Mouse (Mus musculus) embryonic facial prominence, embryonic 14.5 days (tissue): Measurements from ENCODE around the gene Cd5. TPM values are rescaled to one million over a fixed set of nuclear protein-coding genes. Genes with fewer than 3 reads are reported as not detected.
A peak's percentile ranks its signal among the peaks of the same experiment; 100 is the strongest.

Experiments
- ATAC-seq: fragments of 200-750 bp; cut with Nextera tagmentation; 2 replicates; pipeline ENCODE4 v1.8.0; 2017; ENCODE audit warnings: low read depth, moderate number of reproducible peaks, moderate TSS enrichment
- DNase-seq: peaks from one replicate; pipeline ENCODE4 v3.0.0-alpha.2; 2015; ENCODE audit warnings: low spot score
- H3K27ac ChIP-seq: fragments of 300-500 bp; sonication (generic); replicated peaks from 2 replicates; pipeline ENCODE4 v1.5.1; 2014; ENCODE audit warnings: low read depth, mild to moderate bottlenecking, low read length, moderate library complexity
- H3K27me3 ChIP-seq: fragments of 300-500 bp; sonication (generic); replicated peaks from 2 replicates; pipeline ENCODE4 v1.6.1; 2014; ENCODE audit warnings: low read length; ENCODE audit not compliant: control insufficient read depth, insufficient read depth
- H3K36me3 ChIP-seq: fragments of 300-500 bp; sonication (generic); 2 replicates; pipeline ENCODE4 v1.6.1; 2014; ENCODE audit warnings: low read length, mixed read lengths; ENCODE audit not compliant: control insufficient read depth, insufficient read depth
- H3K4me1 ChIP-seq: fragments of 300-500 bp; sonication (generic); 2 replicates; pipeline ENCODE4 v1.6.1; 2014; ENCODE audit warnings: antibody characterized with exemption, low read length; ENCODE audit not compliant: control insufficient read depth, insufficient read depth
- H3K4me2 ChIP-seq: fragments of 300-500 bp; sonication (generic); 2 replicates; pipeline ENCODE4 v1.6.1; 2014; ENCODE audit warnings: low read depth, mild to moderate bottlenecking, low read length, moderate library complexity, mixed read lengths
- H3K4me3 ChIP-seq: fragments of 300-500 bp; sonication (generic); 2 replicates; pipeline ENCODE4 v1.5.1; 2014; ENCODE audit warnings: low read depth, mild to moderate bottlenecking, low read length
- H3K9ac ChIP-seq: fragments of 300-500 bp; sonication (generic); 2 replicates; pipeline ENCODE4 v1.6.1; 2014; ENCODE audit warnings: low read depth, mild to moderate bottlenecking, low read length, moderate library complexity, mixed read lengths
- H3K9me3 ChIP-seq: fragments of 300-500 bp; sonication (generic); 2 replicates; pipeline ENCODE4 v1.6.1; 2016; ENCODE audit warnings: low read length; ENCODE audit not compliant: control insufficient read depth
- WGBS: fragments of 180-500 bp; shearing (Covaris S2); extraction: QIAGEN DNeasy Blood & Tissue Kit; methylation state at CpG from one replicate; pipeline ENCODE4 v1.1.7; 2014; 5-methylcytosine and 5-hydroxymethylcytosine counted together
- polyA plus RNA-seq: library from polyadenylated mRNA; unstranded; fragments of >200 nt; fragmentation: Nextera tagmentation; extraction: Ambion mirVana; gene quantifications from 2 replicates; pipeline ENCODE4 v1.2.1, GENCODE M21; 2014

Gene Cd5
- polyA plus RNA-seq, 1 experiment from 2014 or later: 0.78 TPM

DNA sequence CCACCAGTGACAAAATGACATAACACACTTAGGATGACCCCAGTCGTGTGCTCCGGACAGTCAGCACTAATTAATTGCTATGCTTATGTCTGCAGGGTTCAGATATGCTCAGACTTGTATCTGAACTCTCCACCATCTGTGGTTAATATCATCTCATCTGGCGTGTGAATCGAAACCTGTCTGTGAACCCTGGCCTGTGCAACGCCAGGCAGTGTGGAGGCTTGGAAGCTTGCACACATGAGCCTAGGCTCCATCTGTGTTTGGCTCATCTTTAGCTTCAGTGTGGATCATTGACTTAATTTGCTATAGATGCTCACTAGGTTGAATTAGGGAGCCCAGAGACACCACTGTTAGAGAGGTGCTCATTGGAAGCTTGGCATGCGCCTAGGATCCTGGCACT lies 23.7 kb upstream of the Cd5 start:
- 63% methylated on average over 6 of the region's 6 CpGs for WGBS
- Histone ChIP-seq H3K4me3 (no peak overlapping the region), H3K27ac (no peak overlapping the region), H3K4me1 (peaks cover 19% of the 10 kb centered on the region), H3K4me2 (no peak overlapping the region), H3K9ac (no peak overlapping the region), H3K27me3 (no peaks in the 10 kb centered on the region), H3K36me3 (no peaks in the 10 kb centered on the region), H3K9me3 (no peaks in the 10 kb centered on the region)
- DNase-seq: no peak
- ATAC-seq: no peak

DNA sequence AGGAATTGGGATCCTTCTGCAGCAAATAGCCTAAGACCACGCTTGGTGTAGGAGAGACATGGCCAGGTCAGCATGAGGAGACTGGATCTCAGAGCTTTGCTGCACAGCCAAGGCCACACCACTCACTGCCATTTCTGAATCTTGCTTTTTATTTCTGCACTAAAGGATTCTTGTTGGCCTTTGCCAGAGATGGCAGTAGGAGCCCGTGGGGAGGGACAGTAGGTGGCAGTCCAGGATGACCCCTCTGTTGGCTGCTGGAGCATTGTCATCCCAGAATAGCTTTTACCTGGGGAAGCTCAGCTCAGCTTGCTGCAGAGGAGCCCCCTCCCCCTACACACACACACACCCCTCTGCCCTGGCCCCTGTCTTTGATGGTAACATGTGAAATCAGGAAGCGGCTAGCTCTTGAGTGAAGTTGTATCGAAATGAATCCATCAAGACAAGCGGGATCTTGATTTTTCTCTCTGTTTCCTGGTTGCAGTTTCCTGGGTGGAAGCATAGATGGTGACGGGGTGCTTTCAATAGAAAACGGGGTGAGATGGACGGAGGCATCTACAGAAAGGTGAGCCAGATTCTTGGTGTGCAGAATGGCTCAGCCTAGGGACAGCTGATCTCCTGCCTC lies 23.1 kb upstream of the Cd5 start:
- DNase-seq (no peak), ATAC-seq (no peak)
- 82% methylated on average over 8 of the region's 8 CpGs for WGBS
- Histone ChIP-seq H3K9ac (no peak overlapping the region), H3K27me3 (no peaks in the 10 kb centered on the region), H3K27ac (no peak overlapping the region), H3K4me2 (no peak overlapping the region), H3K4me3 (no peak overlapping the region), H3K9me3 (no peaks in the 10 kb centered on the region), H3K4me1 (peaks cover 19% of the 10 kb centered on the region), H3K36me3 (no peaks in the 10 kb centered on the region)

DNA sequence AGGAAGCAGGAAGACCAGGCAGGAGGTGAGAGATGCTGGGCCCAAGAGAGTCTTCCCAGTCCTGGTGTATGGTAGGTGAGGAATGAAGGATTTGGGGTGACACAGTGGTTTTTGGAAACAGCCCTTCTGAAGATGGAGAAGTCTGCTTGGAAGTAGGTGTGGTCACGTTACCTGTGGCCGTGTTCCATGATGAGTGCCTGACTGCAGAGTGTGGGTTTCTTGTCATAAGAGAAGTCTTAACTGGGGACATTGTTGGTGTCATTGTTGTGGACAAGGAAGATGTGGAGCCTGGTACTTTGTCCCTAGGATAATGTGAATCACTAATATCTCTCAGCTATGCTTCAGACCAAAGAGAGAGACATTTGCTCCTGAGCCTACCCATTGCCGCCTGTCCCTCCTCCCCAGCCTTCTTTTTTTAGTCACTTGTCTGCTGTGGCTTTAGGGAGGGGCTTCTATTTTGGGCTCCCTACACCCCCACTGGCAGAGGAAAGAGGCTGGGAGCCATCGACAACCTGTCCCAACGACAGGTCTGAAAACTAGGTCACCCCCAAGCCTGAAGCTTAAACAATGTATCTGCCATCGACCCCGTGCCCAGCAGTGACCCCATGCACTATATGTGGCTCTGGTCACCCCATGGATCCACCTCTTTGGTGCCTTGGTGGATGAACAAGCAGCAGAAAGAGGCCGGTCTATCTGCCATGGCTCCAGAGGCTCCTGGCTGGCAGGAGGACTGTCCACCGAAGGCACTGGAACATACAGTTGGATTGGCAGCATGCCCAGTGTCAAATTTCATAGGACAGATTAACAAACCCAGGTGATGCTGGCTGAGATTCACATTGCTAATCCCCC lies 21.4 kb upstream of the Cd5 start:
- Histone ChIP-seq H3K9ac (no peak overlapping the region), H3K9me3 (no peaks in the 10 kb centered on the region), H3K36me3 (no peaks in the 10 kb centered on the region), H3K4me3 (no peak overlapping the region), H3K27ac (no peak overlapping the region), H3K27me3 (no peaks in the 10 kb centered on the region), H3K4me2 (no peak overlapping the region), H3K4me1 (peaks cover 19% of the 10 kb centered on the region)
- 77% methylated on average over 9 of the region's 9 CpGs for WGBS
- DNase-seq: peak; percentile 59
- ATAC-seq: peak; percentile 15; the same call in 1 of the 2 replicates

DNA sequence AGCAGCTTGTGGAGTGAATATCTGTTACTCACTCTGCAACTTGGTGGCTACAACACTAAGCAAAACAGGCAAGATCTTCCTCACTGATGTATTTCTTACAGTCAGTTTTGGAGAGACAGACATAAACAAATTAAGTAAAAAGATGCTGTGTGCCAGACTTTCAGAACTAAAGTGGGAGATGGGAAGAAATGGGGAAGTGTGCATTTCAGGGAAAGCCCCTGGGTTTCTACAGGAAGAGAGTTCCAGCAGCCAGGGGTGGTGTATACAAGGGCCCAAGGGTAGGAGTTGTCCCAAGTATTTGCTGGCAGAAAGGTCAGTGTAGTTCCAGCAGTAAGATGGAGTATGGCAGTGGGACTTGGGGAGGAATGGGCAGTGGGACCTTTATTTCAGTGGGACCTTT lies 20.7 kb upstream of the Cd5 start:
- Histone ChIP-seq H3K9ac (no peak overlapping the region), H3K27ac (no peak overlapping the region), H3K4me1 (peaks cover 19% of the 10 kb centered on the region), H3K27me3 (no peaks in the 10 kb centered on the region), H3K36me3 (no peaks in the 10 kb centered on the region), H3K4me2 (no peak overlapping the region), H3K4me3 (no peak overlapping the region), H3K9me3 (no peaks in the 10 kb centered on the region)
- DNase-seq (no peak), ATAC-seq (no peak)

DNA sequence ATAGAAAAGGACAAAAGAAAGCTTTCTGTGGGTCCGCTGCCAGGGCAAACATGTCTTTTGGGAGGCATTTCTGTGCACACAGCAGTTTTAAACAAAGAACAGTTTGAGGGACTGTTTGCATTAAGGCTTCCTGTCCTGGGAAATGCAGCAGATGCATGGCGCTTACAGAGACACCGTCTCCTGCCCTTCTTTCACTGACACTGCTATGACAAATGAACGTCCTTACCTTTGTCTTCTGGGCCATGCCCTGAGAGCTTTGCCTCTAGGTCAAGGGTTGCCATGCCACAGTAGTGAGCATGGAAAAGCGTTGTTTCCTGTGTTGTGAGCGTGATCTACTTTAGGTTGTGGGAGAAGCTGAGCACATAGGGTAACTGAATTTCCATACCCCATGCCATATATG lies 19.9 kb upstream of the Cd5 start:
- no peak overlapping the region for H3K9ac ChIP-seq
- peaks cover 19% of the 10 kb centered on the region for H3K4me1 ChIP-seq
- no peak overlapping the region for H3K4me3 ChIP-seq
- 50% methylated on average over 6 of the region's 6 CpGs for WGBS
- ATAC-seq (0 out of 2 replicates have a peak, but pooled peaks have one; percentile 13), DNase-seq (no peak)
- no peak overlapping the region for H3K27ac ChIP-seq
- H3K9me3 ChIP-seq: no peaks in the 10 kb centered on the region
- H3K36me3 ChIP-seq: no peaks in the 10 kb centered on the region
- H3K27me3 ChIP-seq: no peaks in the 10 kb centered on the region
- no peak overlapping the region for H3K4me2 ChIP-seq

DNA sequence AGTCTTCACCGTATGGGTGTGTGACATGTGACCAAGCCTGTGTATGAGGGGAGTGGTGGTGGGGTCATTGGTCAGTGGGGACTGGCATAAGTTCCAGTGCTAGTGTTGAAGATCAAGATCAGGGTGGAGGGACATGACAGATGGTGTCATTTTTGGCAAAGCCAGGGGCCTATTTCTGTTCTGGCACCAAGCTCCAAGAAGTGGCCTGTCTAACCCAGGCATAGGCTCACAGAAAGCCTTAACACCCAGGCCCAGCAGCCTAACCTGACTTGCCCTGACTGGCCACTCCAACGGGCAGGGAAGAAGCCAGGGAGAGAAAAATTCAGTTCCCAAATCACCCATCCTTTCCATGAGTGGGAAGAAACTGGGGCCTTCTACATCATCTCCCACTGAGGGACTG lies 18.7 kb upstream of the Cd5 start:
- no peak overlapping the region for H3K9ac ChIP-seq
- ATAC-seq: no peak
- no peak overlapping the region for H3K4me3 ChIP-seq
- no peaks in the 10 kb centered on the region for H3K27me3 ChIP-seq
- H3K4me2 ChIP-seq: no peak overlapping the region
- H3K4me1 ChIP-seq: peaks cover 19% of the 10 kb centered on the region
- 90% methylated on average over 2 of the region's 2 CpGs for WGBS
- no peaks in the 10 kb centered on the region for H3K36me3 ChIP-seq
- no peak overlapping the region for H3K27ac ChIP-seq
- no peaks in the 10 kb centered on the region for H3K9me3 ChIP-seq
- DNase-seq: no peak

DNA sequence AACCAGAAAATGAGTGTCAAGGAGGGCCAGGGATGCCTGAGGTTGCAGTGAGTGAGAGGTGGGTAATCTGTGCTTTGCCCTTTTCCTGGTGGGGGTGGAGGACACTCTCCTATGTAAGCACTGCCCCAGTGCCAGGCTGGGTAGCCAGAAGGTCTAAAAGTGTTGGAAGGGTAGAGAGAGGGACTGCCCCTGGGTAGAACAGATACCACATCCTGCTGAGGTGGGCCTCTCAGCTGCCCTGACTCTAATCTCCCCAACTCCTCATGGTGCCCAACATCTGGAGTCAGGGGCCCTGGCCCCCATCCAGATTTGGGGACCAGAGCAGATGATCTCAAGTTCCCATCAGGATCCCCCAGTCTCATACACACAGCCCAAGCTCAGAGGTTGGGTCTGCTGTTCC lies 18.3 kb upstream of the Cd5 start:
- Histone ChIP-seq H3K4me1 (peaks cover 19% of the 10 kb centered on the region), H3K36me3 (no peaks in the 10 kb centered on the region), H3K9me3 (no peaks in the 10 kb centered on the region), H3K27ac (no peak overlapping the region), H3K9ac (no peak overlapping the region), H3K4me3 (no peak overlapping the region), H3K4me2 (no peak overlapping the region), H3K27me3 (no peaks in the 10 kb centered on the region)
- no peak for DNase-seq
- ATAC-seq: no peak

DNA sequence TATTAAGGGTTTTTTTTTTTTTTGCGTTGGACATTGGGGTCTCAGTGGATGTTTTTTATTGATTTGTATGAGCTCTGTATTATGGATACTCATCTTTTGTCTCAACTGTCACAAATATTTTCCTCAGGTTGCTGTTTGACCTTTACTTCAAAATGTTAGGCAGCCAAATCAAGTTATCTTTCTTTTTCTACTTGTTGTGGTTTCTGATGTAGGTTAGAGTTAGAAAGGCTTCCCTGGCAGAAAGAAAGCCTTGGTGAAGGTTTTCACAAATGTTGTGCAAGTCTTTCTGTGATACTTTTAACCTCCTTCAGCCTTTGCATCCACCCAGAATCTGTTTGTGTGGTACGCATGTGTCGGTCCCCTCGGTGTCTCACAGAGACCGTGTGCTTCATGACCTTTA lies 13.8 kb upstream of the Cd5 start:
- H3K9me3 ChIP-seq: no peaks in the 10 kb centered on the region
- H3K27me3 ChIP-seq: no peaks in the 10 kb centered on the region
- WGBS: 94% methylated on average over 5 of the region's 5 CpGs
- no peak for DNase-seq
- no peak overlapping the region for H3K4me3 ChIP-seq
- H3K4me2 ChIP-seq: no peak overlapping the region
- H3K9ac ChIP-seq: no peak overlapping the region
- H3K27ac ChIP-seq: no peak overlapping the region
- ATAC-seq: no peak
- H3K36me3 ChIP-seq: no peaks in the 10 kb centered on the region
- no peaks in the 10 kb centered on the region for H3K4me1 ChIP-seq

DNA sequence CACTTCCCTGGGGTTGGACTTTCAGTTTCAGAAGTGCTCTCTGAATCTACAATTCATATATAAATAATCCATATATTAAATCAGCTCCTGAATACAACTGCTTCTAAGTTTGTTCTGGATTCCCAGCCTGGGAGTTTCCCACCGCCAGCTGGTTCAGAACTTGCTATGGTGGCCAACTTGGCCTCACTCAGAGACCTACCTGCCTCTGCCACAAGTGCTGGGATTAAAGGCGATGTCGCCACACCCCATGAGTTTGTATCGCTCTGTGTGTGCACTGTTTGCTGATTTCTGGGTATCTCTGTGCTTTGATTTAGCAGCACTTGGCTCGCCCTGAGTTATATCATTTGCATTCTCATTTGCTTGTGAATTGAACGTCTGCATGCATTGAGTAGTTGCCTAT lies 13.3 kb upstream of the Cd5 start:
- no peak overlapping the region for H3K9ac ChIP-seq
- no peak overlapping the region for H3K4me2 ChIP-seq
- no peak overlapping the region for H3K27ac ChIP-seq
- no peaks in the 10 kb centered on the region for H3K36me3 ChIP-seq
- 90% methylated on average over 6 of the region's 6 CpGs for WGBS
- no peaks in the 10 kb centered on the region for H3K27me3 ChIP-seq
- no peaks in the 10 kb centered on the region for H3K9me3 ChIP-seq
- H3K4me3 ChIP-seq: no peak overlapping the region
- H3K4me1 ChIP-seq: no peaks in the 10 kb centered on the region
- ATAC-seq (no peak), DNase-seq (no peak)
